Mouse (Mus musculus) lung, adult 2 months (tissue): ENCODE data around the gene Sdsl.

Experiments
- CTCF ChIP-seq: fragments of 200-500 bp; IDR thresholded peaks from 2 replicates; pipeline ENCODE4 v1.5.1; 2011; ENCODE audit warnings: mild to moderate bottlenecking, low read length, control low read depth; ENCODE audit not compliant: insufficient read depth
- POLR2A ChIP-seq: fragments of 200-500 bp; IDR thresholded peaks from 2 replicates; pipeline ENCODE4 v1.6.1; 2011; ENCODE audit warnings: low read depth, mild to moderate bottlenecking, control low read depth, low read length, borderline replicate concordance; ENCODE audit errors: extremely low read depth

DNA sequence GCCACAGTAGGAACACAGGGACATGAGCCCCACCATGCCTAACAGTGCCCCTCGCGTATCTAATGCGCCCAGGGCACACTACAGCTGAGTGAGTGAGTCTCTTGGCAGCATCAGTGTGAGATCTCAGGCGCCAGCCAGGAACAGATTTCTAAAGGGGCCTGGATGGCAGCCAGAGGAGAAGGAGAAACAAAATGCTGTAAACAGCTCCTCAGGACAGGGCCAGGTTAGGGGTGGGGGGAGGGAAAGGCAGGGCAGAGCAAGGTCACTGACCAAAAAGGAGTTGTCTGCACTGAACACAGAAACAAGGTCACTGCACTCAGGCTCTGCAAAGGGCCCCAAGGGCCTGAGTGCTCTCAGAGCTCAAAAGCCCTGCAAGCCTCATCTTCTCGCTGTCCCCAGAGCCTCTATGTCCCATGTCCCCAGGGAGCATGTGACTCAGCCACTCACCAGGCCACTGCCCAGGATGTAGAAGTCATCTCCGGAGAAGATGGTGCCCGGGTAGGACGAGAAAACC is 18.1 kb upstream of the Sdsl start:
- TF ChIP-seq POLR2A = no peak
- no peak for TF ChIP-seq CTCF
